In genomic region chr17:29503700-29504099, GRCm38 (mm10) we compare ENCODE assay signal across 18 mouse cellular contexts. TPM values are rescaled to one million over a fixed set of nuclear protein-coding genes. Genes with fewer than 3 reads are reported as not detected.
A peak's percentile ranks its signal among the peaks of the same experiment; 100 is the strongest.
DNase-seq lines count a peak whose midpoint lies in the region; ATAC-seq and TF ChIP-seq lines count a peak whose summit lies in the region.
"Had no signal": no experiment of that assay in that cellular context is flagged by ENCODE, and none has a peak within 500 bp of the region (broad histone marks: within the 10 kb centered on the region; RNA-seq: fewer than 3 reads in every experiment).

No protein-coding gene starts in this region.

- 0 out of 2 replicates have a peak, but pooled peaks cover 4% of the 10 kb centered on the region for H3K9me3 ChIP-seq in intestine, postnatal 0 days (ENCODE audit: control insufficient read depth)
- no peaks in the 10 kb centered on the region for H3K9me3 ChIP-seq in intestine, embryonic 15.5 days
- H3K9me3 ChIP-seq in midbrain, postnatal 0 days (ENCODE audit: low read length), result no peaks in the 10 kb centered on the region
- H3K9me3 ChIP-seq in midbrain, embryonic 13.5 days, result no peaks in the 10 kb centered on the region
- H3K9me3 ChIP-seq in stomach, postnatal 0 days (ENCODE audit: control insufficient read depth, low read length), result no peaks in the 10 kb centered on the region
- H3K9me3 ChIP-seq: embryonic facial prominence, embryonic 12.5 days; limb, embryonic 12.5 days; midbrain, embryonic 10.5 days had no signal

- no peak for ATAC-seq in intestine, postnatal 0 days
- ATAC-seq in intestine, embryonic 15.5 days, result no peak
- ATAC-seq in midbrain, postnatal 0 days (ENCODE audit: low FRiP score), result no peak
- ATAC-seq in midbrain, embryonic 13.5 days, result no peak
- ATAC-seq in stomach, postnatal 0 days (ENCODE audit: low FRiP score, low TSS enrichment), result no peak
- ATAC-seq: forebrain, embryonic 14.5 days had no signal

- no peak overlapping the region for H3K9ac ChIP-seq in intestine, postnatal 0 days (ENCODE audit: low read depth, low read length)
- H3K9ac ChIP-seq in intestine, embryonic 15.5 days, result no peak overlapping the region
- H3K9ac ChIP-seq in midbrain, postnatal 0 days (replicated peaks; ENCODE audit: low read length, poor library complexity, severe bottlenecking), result no peak overlapping the region
- no peak overlapping the region for H3K9ac ChIP-seq in midbrain, embryonic 13.5 days (replicated peaks)
- no peak overlapping the region for H3K9ac ChIP-seq in stomach, postnatal 0 days (ENCODE audit: low read length)
- H3K9ac ChIP-seq: embryonic facial prominence, embryonic 12.5 days; limb, embryonic 12.5 days had no signal

- DNase-seq in midbrain, postnatal 0 days (ENCODE audit: low spot score), result no peak
- no peak for DNase-seq in stomach, postnatal 0 days (ENCODE audit: low spot score)
- DNase-seq in adrenal gland, adult 18-20 months (ENCODE audit: low spot score in 2 of 2), result no peak
- DNase-seq in layer of hippocampus, adult 9-10 months (ENCODE audit: low spot score), result no peak
- DNase-seq: adrenal gland, postnatal 10 days; cerebellum, adult 8-10 months; gastrocnemius, postnatal 14 days had no signal

- TF ChIP-seq CTCF in intestine, postnatal 0 days (IDR thresholded peaks at IDR 0.05; ENCODE audit: low read depth), result peak; percentile 51
- peak; percentile 46 for TF ChIP-seq CTCF in midbrain, postnatal 0 days (IDR thresholded peaks at IDR 0.05)
- TF ChIP-seq CTCF in bone marrow, adult 2 months (IDR thresholded peaks at IDR 0.05; ENCODE audit: control insufficient read depth, insufficient read depth, low read length), result peak; percentile 24; the same call in 1 of the 2 replicates
- TF ChIP-seq CTCF in stomach, postnatal 0 days (IDR thresholded peaks at IDR 0.05; ENCODE audit: low read depth), result peak; percentile 58

- no peak overlapping the region for H3K4me3 ChIP-seq in intestine, postnatal 0 days (ENCODE audit: low read depth, low read length)
- H3K4me3 ChIP-seq in intestine, embryonic 15.5 days (replicated peaks), result no peak overlapping the region
- H3K4me3 ChIP-seq in midbrain, postnatal 0 days (ENCODE audit: low read depth, low read length), result no peak overlapping the region
- no peak overlapping the region for H3K4me3 ChIP-seq in midbrain, embryonic 13.5 days (replicated peaks)
- no peak overlapping the region for H3K4me3 ChIP-seq in bone marrow, adult 2 months (replicated peaks; ENCODE audit: control insufficient read depth, low read depth, low read length)
- H3K4me3 ChIP-seq in stomach, postnatal 0 days (ENCODE audit: low read depth, low read length), result no peak overlapping the region
- H3K4me3 ChIP-seq: embryonic facial prominence, embryonic 12.5 days; midbrain, embryonic 10.5 days had no signal

- no peak overlapping the region for H3K4me2 ChIP-seq in intestine, postnatal 0 days (replicated peaks; ENCODE audit: low read depth)
- H3K4me2 ChIP-seq in intestine, embryonic 15.5 days (replicated peaks), result no peak overlapping the region
- no peak overlapping the region for H3K4me2 ChIP-seq in midbrain, postnatal 0 days (ENCODE audit: low read depth, low read length, poor library complexity, severe bottlenecking)
- H3K4me2 ChIP-seq in midbrain, embryonic 13.5 days (replicated peaks), result no peak overlapping the region
- no peak overlapping the region for H3K4me2 ChIP-seq in stomach, postnatal 0 days (replicated peaks; ENCODE audit: low read depth)

- H3K36me3 ChIP-seq in intestine, postnatal 0 days (ENCODE audit: control insufficient read depth, insufficient read depth), result no peaks in the 10 kb centered on the region
- no peaks in the 10 kb centered on the region for H3K36me3 ChIP-seq in intestine, embryonic 15.5 days
- no peaks in the 10 kb centered on the region for H3K36me3 ChIP-seq in midbrain, postnatal 0 days (ENCODE audit: insufficient read depth, low read length)
- H3K36me3 ChIP-seq in midbrain, embryonic 13.5 days, result no peaks in the 10 kb centered on the region
- H3K36me3 ChIP-seq in stomach, postnatal 0 days (ENCODE audit: control insufficient read depth, insufficient read depth, low read length), result no peaks in the 10 kb centered on the region
- H3K36me3 ChIP-seq: embryonic facial prominence, embryonic 12.5 days; limb, embryonic 12.5 days; midbrain, embryonic 10.5 days had no signal

- no peaks in the 10 kb centered on the region for H3K4me1 ChIP-seq in intestine, postnatal 0 days (replicated peaks; ENCODE audit: control insufficient read depth, insufficient read depth, low read length)
- no peaks in the 10 kb centered on the region for H3K4me1 ChIP-seq in intestine, embryonic 15.5 days (replicated peaks)
- no peaks in the 10 kb centered on the region for H3K4me1 ChIP-seq in midbrain, postnatal 0 days (ENCODE audit: insufficient read depth, low read length)
- peaks cover 8% of the 10 kb centered on the region; the same call in 1 of the 2 replicates for H3K4me1 ChIP-seq in midbrain, embryonic 13.5 days (replicated peaks)
- peaks cover 8% of the 10 kb centered on the region for H3K4me1 ChIP-seq in bone marrow, adult 2 months (ENCODE audit: control insufficient read depth, insufficient read depth, low read length)
- no peaks in the 10 kb centered on the region for H3K4me1 ChIP-seq in stomach, postnatal 0 days (replicated peaks; ENCODE audit: control insufficient read depth, insufficient read depth)
- H3K4me1 ChIP-seq: embryonic facial prominence, embryonic 12.5 days had no signal

- H3K27me3 ChIP-seq in intestine, postnatal 0 days (replicated peaks; ENCODE audit: control insufficient read depth, insufficient read depth, low read length), result no peaks in the 10 kb centered on the region
- H3K27me3 ChIP-seq in intestine, embryonic 15.5 days (replicated peaks), result no peaks in the 10 kb centered on the region
- H3K27me3 ChIP-seq in midbrain, postnatal 0 days (ENCODE audit: insufficient read depth, low read length), result no peaks in the 10 kb centered on the region
- 0 out of 2 replicates have a peak, but pooled peaks cover 5% of the 10 kb centered on the region for H3K27me3 ChIP-seq in midbrain, embryonic 13.5 days
- H3K27me3 ChIP-seq in stomach, postnatal 0 days (ENCODE audit: control insufficient read depth, insufficient read depth, low read length), result no peaks in the 10 kb centered on the region

- no peak for TF ChIP-seq POLR2A in bone marrow, adult 2 months (IDR thresholded peaks at IDR 0.05; ENCODE audit: borderline replicate concordance, control insufficient read depth, low read depth, low read length)

- no peak overlapping the region for H3K27ac ChIP-seq in intestine, postnatal 0 days (ENCODE audit: low read depth, low read length)
- H3K27ac ChIP-seq in intestine, embryonic 15.5 days, result no peak overlapping the region
- H3K27ac ChIP-seq in midbrain, postnatal 0 days (ENCODE audit: low read depth, low read length), result no peak overlapping the region
- no peak overlapping the region for H3K27ac ChIP-seq in midbrain, embryonic 13.5 days
- H3K27ac ChIP-seq in bone marrow, adult 2 months (ENCODE audit: control insufficient read depth, insufficient read depth, low read depth, low read length, poor library complexity), result no peak overlapping the region
- H3K27ac ChIP-seq in stomach, postnatal 0 days (replicated peaks), result no peak overlapping the region
- H3K27ac ChIP-seq: embryonic facial prominence, embryonic 12.5 days; limb, embryonic 12.5 days; midbrain, embryonic 10.5 days had no signal

- WGBS in intestine, postnatal 0 days, result 79% methylated on average over 5 of the region's 5 CpGs
- 81% methylated on average over 5 of the region's 5 CpGs for WGBS in intestine, embryonic 15.5 days
- 80% methylated on average over 5 of the region's 5 CpGs for WGBS in midbrain, postnatal 0 days
- 79% methylated on average over 5 of the region's 5 CpGs for WGBS in midbrain, embryonic 13.5 days
- WGBS in bone marrow, adult 2 months, result 87% methylated on average over 5 of the region's 5 CpGs
- 74% methylated on average over 5 of the region's 5 CpGs for WGBS in stomach, postnatal 0 days

- TF ChIP-seq EP300 in stomach, postnatal 0 days (optimal IDR thresholded peaks at IDR 0.05), result no peak

RNA-seq across cellular contexts. Expression of gene Pim1, which starts 13.1 kb away (rescaled TPM):
- polyA plus RNA-seq in intestine, postnatal 0 days (2015; fragmentation: Nextera tagmentation; extraction: Ambion mirVana), result 16.8 and 18.9 TPM in 2 replicates
- polyA plus RNA-seq in intestine, embryonic 15.5 days (2015; fragmentation: Nextera tagmentation; extraction: Ambion mirVana), result 13.4 TPM in 2 replicates
- total RNA-seq in midbrain, postnatal 0 days (2014; rRNA removed), result 8.3 and 10.9 TPM in 2 replicates
- 10.6 and 12.7 TPM in 2 replicates for polyA plus RNA-seq in midbrain, postnatal 0 days (2015; fragmentation: Nextera tagmentation; extraction: Ambion mirVana)
- polyA plus RNA-seq in midbrain, embryonic 13.5 days (2015; fragmentation: Nextera tagmentation; extraction: Ambion mirVana), result 13.4 and 15.4 TPM in 2 replicates
- 172 and 208 TPM in 2 replicates for polyA plus RNA-seq in bone marrow, adult 2 months (2011; ENCODE audit: insufficient read depth, insufficient read length, low replicate concordance, missing spikeins)
- polyA plus RNA-seq in stomach, postnatal 0 days (2015; fragmentation: Nextera tagmentation; extraction: Ambion mirVana), result 28.6 and 32.8 TPM in 2 replicates
- 100 to 1,000 TPM; 132 to 171 TPM for total RNA-seq in adrenal gland, adult 18-20 months (2021)

RNA-seq across cellular contexts. Expression of gene Gm17657, which starts 45.7 kb away (rescaled TPM):
- polyA plus RNA-seq in intestine, postnatal 0 days (2015; fragmentation: Nextera tagmentation; extraction: Ambion mirVana), result not detected in 2 replicates
- not detected in 2 replicates for polyA plus RNA-seq in intestine, embryonic 15.5 days (2015; fragmentation: Nextera tagmentation; extraction: Ambion mirVana)
- not detected in 2 replicates for total RNA-seq in midbrain, postnatal 0 days (2014; rRNA removed)
- not detected in 2 replicates for polyA plus RNA-seq in midbrain, postnatal 0 days (2015; fragmentation: Nextera tagmentation; extraction: Ambion mirVana)
- not detected in 2 replicates for polyA plus RNA-seq in midbrain, embryonic 13.5 days (2015; fragmentation: Nextera tagmentation; extraction: Ambion mirVana)
- polyA plus RNA-seq in bone marrow, adult 2 months (2011; ENCODE audit: insufficient read depth, insufficient read length, low replicate concordance, missing spikeins), result 0.65 TPM in 1 of 2 replicates, not detected in the other
- not detected in 2 replicates for polyA plus RNA-seq in stomach, postnatal 0 days (2015; fragmentation: Nextera tagmentation; extraction: Ambion mirVana)
- not detected for total RNA-seq in adrenal gland, adult 18-20 months (2021)
- total RNA-seq: adrenal gland, postnatal 10 days; gastrocnemius, postnatal 14 days; heart, postnatal 25 days; layer of hippocampus, postnatal 10 days had no signal
- polyA plus RNA-seq: embryonic facial prominence, embryonic 12.5 days; forebrain, embryonic 14.5 days; intestine, embryonic 14.5 days; limb, embryonic 12.5 days; midbrain, embryonic 10.5 days had no signal

RNA-seq across cellular contexts. Expression of gene Tbc1d22b, which starts 45.9 kb away (rescaled TPM):
- polyA plus RNA-seq in intestine, postnatal 0 days (2015; fragmentation: Nextera tagmentation; extraction: Ambion mirVana), result 8.6 TPM in 2 replicates
- 13.1 and 13.8 TPM in 2 replicates for polyA plus RNA-seq in intestine, embryonic 15.5 days (2015; fragmentation: Nextera tagmentation; extraction: Ambion mirVana)
- 47.3 and 52.0 TPM in 2 replicates for total RNA-seq in midbrain, postnatal 0 days (2014; rRNA removed)
- polyA plus RNA-seq in midbrain, postnatal 0 days (2015; fragmentation: Nextera tagmentation; extraction: Ambion mirVana), result 30.7 and 31.7 TPM in 2 replicates
- polyA plus RNA-seq in midbrain, embryonic 13.5 days (2015; fragmentation: Nextera tagmentation; extraction: Ambion mirVana), result 22.1 and 26.1 TPM in 2 replicates
- 4.1 and 9.9 TPM in 2 replicates for polyA plus RNA-seq in bone marrow, adult 2 months (2011; ENCODE audit: insufficient read depth, insufficient read length, low replicate concordance, missing spikeins)
- polyA plus RNA-seq in stomach, postnatal 0 days (2015; fragmentation: Nextera tagmentation; extraction: Ambion mirVana), result 6.9 and 7.8 TPM in 2 replicates
- total RNA-seq in adrenal gland, adult 18-20 months (2021), result 10 to 100 TPM; 25.4 to 30.2 TPM

RNA-seq across cellular contexts. Expression of gene Tmem217, which starts 48.5 kb away (rescaled TPM):
- 0.16 TPM in 1 of 2 replicates, not detected in the other for polyA plus RNA-seq in intestine, postnatal 0 days (2015; fragmentation: Nextera tagmentation; extraction: Ambion mirVana)
- 0.49 and 0.80 TPM in 2 replicates for polyA plus RNA-seq in intestine, embryonic 15.5 days (2015; fragmentation: Nextera tagmentation; extraction: Ambion mirVana)
- total RNA-seq in midbrain, postnatal 0 days (2014; rRNA removed), result not detected in 2 replicates
- 0.71 and 0.84 TPM in 2 replicates for polyA plus RNA-seq in midbrain, postnatal 0 days (2015; fragmentation: Nextera tagmentation; extraction: Ambion mirVana)
- 1.1 and 2.2 TPM in 2 replicates for polyA plus RNA-seq in midbrain, embryonic 13.5 days (2015; fragmentation: Nextera tagmentation; extraction: Ambion mirVana)
- not detected in 2 replicates for polyA plus RNA-seq in bone marrow, adult 2 months (2011; ENCODE audit: insufficient read depth, insufficient read length, low replicate concordance, missing spikeins)
- polyA plus RNA-seq in stomach, postnatal 0 days (2015; fragmentation: Nextera tagmentation; extraction: Ambion mirVana), result 0.22 and 0.42 TPM in 2 replicates
- not detected for total RNA-seq in adrenal gland, adult 18-20 months (2021)
- total RNA-seq: adrenal gland, postnatal 10 days; gastrocnemius, postnatal 14 days; heart, postnatal 25 days; layer of hippocampus, postnatal 10 days had no signal
- polyA plus RNA-seq: forebrain, embryonic 14.5 days had no signal
